Mouse (Mus musculus) embryonic facial prominence, embryonic 12.5 days (tissue): Measurements from ENCODE around the gene Gas2l1. TPM values are rescaled to one million over a fixed set of nuclear protein-coding genes. Genes with fewer than 3 reads are reported as not detected.

ENCODE experiments used
- ATAC-seq: fragments of 200-750 bp; cut with Nextera tagmentation; 2 replicates; pipeline ENCODE4 v1.8.0; 2017; ENCODE audit not compliant: insufficient number of reproducible peaks, insufficient read depth, low FRiP score, low TSS enrichment
- H3K27ac ChIP-seq: fragments of 300-500 bp; sonication (generic); 2 replicates; pipeline ENCODE4 v1.5.1; 2016; ENCODE audit warnings: mild to moderate bottlenecking
- H3K27me3 ChIP-seq: fragments of 300-500 bp; sonication (generic); 2 replicates; pipeline ENCODE4 v1.6.1; 2016; ENCODE audit warnings: mild to moderate bottlenecking, moderate library complexity
- H3K36me3 ChIP-seq: fragments of 300-500 bp; sonication (generic); 2 replicates; pipeline ENCODE4 v1.6.1; 2016; ENCODE audit warnings: mild to moderate bottlenecking
- H3K4me1 ChIP-seq: fragments of 300-500 bp; sonication (generic); 2 replicates; pipeline ENCODE4 v1.6.1; 2016
- H3K4me2 ChIP-seq: fragments of 300-500 bp; sonication (generic); replicated peaks from 2 replicates; pipeline ENCODE4 v1.6.1; 2016; ENCODE audit warnings: mild to moderate bottlenecking, moderate library complexity
- H3K4me3 ChIP-seq: fragments of 300-500 bp; sonication (generic); 2 replicates; pipeline ENCODE4 v1.5.1; 2016; ENCODE audit warnings: mild to moderate bottlenecking
- H3K9ac ChIP-seq: fragments of 300-500 bp; sonication (generic); 2 replicates; pipeline ENCODE4 v1.6.1; 2016; ENCODE audit warnings: mild to moderate bottlenecking, moderate library complexity
- H3K9me3 ChIP-seq: fragments of 300-500 bp; sonication (generic); 2 replicates; pipeline ENCODE4 v1.6.1; 2016; ENCODE audit warnings: mild to moderate bottlenecking, moderate library complexity
- WGBS: fragments of 180-500 bp; shearing (Covaris S2); methylation state at CpG from one replicate; pipeline ENCODE4 v1.1.7; 2016; 5-methylcytosine and 5-hydroxymethylcytosine counted together
- polyA plus RNA-seq: library from polyadenylated mRNA; unstranded; fragments of >200 nt; fragmentation: Nextera tagmentation; extraction: Ambion mirVana; gene quantifications from 2 replicates; pipeline ENCODE4 v1.2.1, GENCODE M21; 2016

The Gas2l1 gene
- polyA plus RNA-seq, 1 experiment from 2014 or later: 44.3 TPM

- H3K9me3 ChIP-seq: no peaks in the 10 kb centered on the region
- WGBS: 86% methylated on average over 8 of the region's 8 CpGs
- H3K4me3 ChIP-seq: no peak overlapping the region
- peaks cover 85% of the 10 kb centered on the region for H3K36me3 ChIP-seq
- H3K27me3 ChIP-seq: no peaks in the 10 kb centered on the region
- H3K27ac ChIP-seq: no peak overlapping the region
- ATAC-seq: no peak
- no peak overlapping the region for H3K9ac ChIP-seq
- H3K4me1 ChIP-seq: 0 out of 2 replicates have a peak, but pooled peaks cover 5% of the 10 kb centered on the region
- no peak overlapping the region for H3K4me2 ChIP-seq
Measured at GRCm38 (mm10) chr11:5037146-5037854, 27.8 kb downstream of the Gas2l1 start.

GRCm38 (mm10) chr11:5035421-5035820 lies 29.7 kb downstream of the Gas2l1 start:
- Histone ChIP-seq H3K9me3 (no peaks in the 10 kb centered on the region), H3K36me3 (peaks cover 87% of the 10 kb centered on the region), H3K4me1 (no peaks in the 10 kb centered on the region), H3K9ac (no peak overlapping the region), H3K27me3 (no peaks in the 10 kb centered on the region), H3K4me3 (no peak overlapping the region), H3K4me2 (no peak overlapping the region), H3K27ac (no peak overlapping the region)
- ATAC-seq: no peak
- 88% methylated on average over 4 of the region's 4 CpGs for WGBS

- Histone ChIP-seq H3K4me3 (no peak overlapping the region), H3K9ac (no peak overlapping the region), H3K4me2 (no peak overlapping the region), H3K9me3 (no peaks in the 10 kb centered on the region), H3K36me3 (peaks cover 67% of the 10 kb centered on the region), H3K27me3 (no peaks in the 10 kb centered on the region), H3K4me1 (no peaks in the 10 kb centered on the region), H3K27ac (no peak overlapping the region)
- 92% methylated on average over 3 of the region's 3 CpGs for WGBS
- no peak for ATAC-seq
Measured at GRCm38 (mm10) chr11:5033136-5033535, 32.0 kb downstream of the Gas2l1 start.

- Histone ChIP-seq H3K27ac (no peak overlapping the region), H3K4me2 (no peak overlapping the region), H3K36me3 (peaks cover 66% of the 10 kb centered on the region), H3K9ac (no peak overlapping the region), H3K4me1 (no peaks in the 10 kb centered on the region), H3K27me3 (no peaks in the 10 kb centered on the region), H3K9me3 (no peaks in the 10 kb centered on the region), H3K4me3 (no peak overlapping the region)
- no peak for ATAC-seq
- 92% methylated on average over 10 of the region's 10 CpGs for WGBS
Measured at GRCm38 (mm10) chr11:5032706-5033105, 32.4 kb downstream of the Gas2l1 start.

- Histone ChIP-seq H3K9me3 (no peaks in the 10 kb centered on the region), H3K36me3 (peaks cover 68% of the 10 kb centered on the region), H3K9ac (no peak overlapping the region), H3K4me1 (no peaks in the 10 kb centered on the region), H3K4me3 (no peak overlapping the region), H3K4me2 (no peak overlapping the region), H3K27ac (no peak overlapping the region), H3K27me3 (no peaks in the 10 kb centered on the region)
- no peak for ATAC-seq
- WGBS: 92% methylated on average over 7 of the region's 7 CpGs
Measured at GRCm38 (mm10) chr11:5028228-5028627, 36.9 kb downstream of the Gas2l1 start.

- no peaks in the 10 kb centered on the region for H3K27me3 ChIP-seq
- 97% methylated on average over 1 of the region's 1 CpGs for WGBS
- no peak overlapping the region for H3K9ac ChIP-seq
- H3K27ac ChIP-seq: no peak overlapping the region
- H3K4me2 ChIP-seq: no peak overlapping the region
- no peak overlapping the region for H3K4me3 ChIP-seq
- no peak for ATAC-seq
- H3K36me3 ChIP-seq: peaks cover 59% of the 10 kb centered on the region
- H3K9me3 ChIP-seq: no peaks in the 10 kb centered on the region
- no peaks in the 10 kb centered on the region for H3K4me1 ChIP-seq
Measured at GRCm38 (mm10) chr11:5025108-5025507, 40.0 kb downstream of the Gas2l1 start.

- Histone ChIP-seq H3K9me3 (no peaks in the 10 kb centered on the region), H3K4me3 (no peak overlapping the region), H3K36me3 (peaks cover 79% of the 10 kb centered on the region), H3K4me2 (no peak overlapping the region), H3K4me1 (no peaks in the 10 kb centered on the region), H3K27ac (no peak overlapping the region), H3K27me3 (no peaks in the 10 kb centered on the region), H3K9ac (no peak overlapping the region)
- WGBS: 73% methylated on average over 6 of the region's 6 CpGs
- ATAC-seq: no peak
Measured at GRCm38 (mm10) chr11:5017506-5017905, 47.6 kb downstream of the Gas2l1 start.

- H3K9me3 ChIP-seq: no peaks in the 10 kb centered on the region
- 83% methylated on average over 5 of the region's 5 CpGs for WGBS
- H3K27ac ChIP-seq: no peak overlapping the region
- no peak overlapping the region for H3K4me3 ChIP-seq
- no peak for ATAC-seq
- no peak overlapping the region for H3K9ac ChIP-seq
- H3K27me3 ChIP-seq: no peaks in the 10 kb centered on the region
- no peaks in the 10 kb centered on the region for H3K4me1 ChIP-seq
- H3K36me3 ChIP-seq: peaks cover 73% of the 10 kb centered on the region
- no peak overlapping the region for H3K4me2 ChIP-seq
Measured at GRCm38 (mm10) chr11:5016286-5016685, 48.8 kb downstream of the Gas2l1 start.

- ATAC-seq: no peak
- H3K9ac ChIP-seq: no peak overlapping the region
- no peak overlapping the region for H3K4me3 ChIP-seq
- no peaks in the 10 kb centered on the region for H3K27me3 ChIP-seq
- no peaks in the 10 kb centered on the region for H3K9me3 ChIP-seq
- WGBS: 71% methylated on average over 2 of the region's 2 CpGs
- H3K4me2 ChIP-seq: no peak overlapping the region
- H3K27ac ChIP-seq: no peak overlapping the region
- no peaks in the 10 kb centered on the region for H3K4me1 ChIP-seq
- peaks cover 72% of the 10 kb centered on the region for H3K36me3 ChIP-seq
Measured at GRCm38 (mm10) chr11:5015720-5016119, 49.4 kb downstream of the Gas2l1 start.

- WGBS: 83% methylated on average over 5 of the region's 5 CpGs
- no peak overlapping the region for H3K27ac ChIP-seq
- no peaks in the 10 kb centered on the region for H3K27me3 ChIP-seq
- no peaks in the 10 kb centered on the region for H3K9me3 ChIP-seq
- H3K9ac ChIP-seq: no peak overlapping the region
- no peak overlapping the region for H3K4me3 ChIP-seq
- ATAC-seq: no peak
- no peaks in the 10 kb centered on the region for H3K4me1 ChIP-seq
- H3K4me2 ChIP-seq: no peak overlapping the region
- peaks cover 41% of the 10 kb centered on the region for H3K36me3 ChIP-seq
Measured at GRCm38 (mm10) chr11:5012213-5012715, 52.9 kb downstream of the Gas2l1 start.

GRCm38 (mm10) chr11:5011480-5011879 lies 53.6 kb downstream of the Gas2l1 start:
- 85% methylated on average over 1 of the region's 1 CpGs for WGBS
- Histone ChIP-seq H3K4me2 (no peak overlapping the region), H3K9ac (no peak overlapping the region), H3K9me3 (no peaks in the 10 kb centered on the region), H3K4me3 (no peak overlapping the region), H3K4me1 (no peaks in the 10 kb centered on the region), H3K27ac (no peak overlapping the region), H3K36me3 (peaks cover 33% of the 10 kb centered on the region), H3K27me3 (no peaks in the 10 kb centered on the region)
- no peak for ATAC-seq

- H3K4me2 ChIP-seq: no peak overlapping the region
- no peak overlapping the region for H3K9ac ChIP-seq
- H3K27ac ChIP-seq: no peak overlapping the region
- H3K4me3 ChIP-seq: no peak overlapping the region
- H3K36me3 ChIP-seq: peaks cover 25% of the 10 kb centered on the region
- no peaks in the 10 kb centered on the region for H3K4me1 ChIP-seq
- no peak for ATAC-seq
- WGBS: 87% methylated on average over 1 of the region's 1 CpGs
- H3K9me3 ChIP-seq: no peaks in the 10 kb centered on the region
- no peaks in the 10 kb centered on the region for H3K27me3 ChIP-seq
Measured at GRCm38 (mm10) chr11:5010205-5010604, 54.9 kb downstream of the Gas2l1 start.
